Mouse (Mus musculus) intestine, embryonic 14.5 days (tissue): Measurements from ENCODE around the gene Usp43. TPM values are rescaled to one million over a fixed set of nuclear protein-coding genes. Genes with fewer than 3 reads are reported as not detected.

Source experiments
- ATAC-seq: fragments of 200-750 bp; cut with Nextera tagmentation; replicated peaks from 2 replicates; pipeline ENCODE4 v1.8.0; 2017; ENCODE audit warnings: low read depth, moderate number of reproducible peaks, moderate TSS enrichment, moderate library complexity; ENCODE audit not compliant: low FRiP score, low TSS enrichment
- DNase-seq: peaks from one replicate; pipeline ENCODE4 v3.0.0-alpha.2; 2018; ENCODE audit warnings: low spot score
- H3K27ac ChIP-seq: fragments of 300-500 bp; sonication (generic); 2 replicates; pipeline ENCODE4 v1.5.1; 2014; ENCODE audit warnings: low read depth, mild to moderate bottlenecking, control low read depth
- H3K27me3 ChIP-seq: fragments of 300-500 bp; sonication (generic); replicated peaks from 2 replicates; pipeline ENCODE4 v1.6.1; 2014; ENCODE audit warnings: low read length, control low read depth; ENCODE audit not compliant: control insufficient read depth, insufficient read depth
- H3K36me3 ChIP-seq: fragments of 300-500 bp; sonication (generic); 2 replicates; pipeline ENCODE4 v1.6.1; 2014; ENCODE audit warnings: low read length, control low read depth; ENCODE audit not compliant: control insufficient read depth, insufficient read depth
- H3K4me1 ChIP-seq: fragments of 300-500 bp; sonication (generic); replicated peaks from 2 replicates; pipeline ENCODE4 v1.6.1; 2014; ENCODE audit warnings: low read length, control low read depth, mixed read lengths; ENCODE audit not compliant: control insufficient read depth, insufficient read depth
- H3K4me2 ChIP-seq: fragments of 300-500 bp; sonication (generic); 2 replicates; pipeline ENCODE4 v1.6.1; 2014; ENCODE audit warnings: low read length
- H3K4me3 ChIP-seq: fragments of 300-500 bp; sonication (generic); 2 replicates; pipeline ENCODE4 v1.5.1; 2014; ENCODE audit warnings: low read depth, low read length, control low read depth, mixed read lengths
- H3K9ac ChIP-seq: fragments of 300-500 bp; sonication (generic); 2 replicates; pipeline ENCODE4 v1.6.1; 2014; ENCODE audit warnings: mild to moderate bottlenecking, low read length
- H3K9me3 ChIP-seq: fragments of 300-500 bp; sonication (generic); 2 replicates; pipeline ENCODE4 v1.6.1; 2016; ENCODE audit warnings: low read length, control low read depth; ENCODE audit not compliant: control insufficient read depth
- WGBS: fragments of 180-500 bp; shearing (Covaris S2); extraction: QIAGEN DNeasy Blood & Tissue Kit; methylation state at CpG from one replicate; pipeline ENCODE4 v1.1.7; 2014; 5-methylcytosine and 5-hydroxymethylcytosine counted together
- polyA plus RNA-seq: library from polyadenylated mRNA; unstranded; fragments of >200 nt; fragmentation: Nextera tagmentation; extraction: Ambion mirVana; gene quantifications from 2 replicates; pipeline ENCODE4 v1.2.1, GENCODE M21; 2014

Usp43 gene
- polyA plus RNA-seq, 1 experiment from 2014 or later: 5.4 TPM

- ATAC-seq (no peak), DNase-seq (no peak)
- Histone ChIP-seq H3K4me1 (no peaks in the 10 kb centered on the region), H3K36me3 (no peaks in the 10 kb centered on the region), H3K27ac (no peak overlapping the region), H3K27me3 (no peaks in the 10 kb centered on the region), H3K4me2 (no peak overlapping the region), H3K9me3 (no peaks in the 10 kb centered on the region), H3K9ac (no peak overlapping the region), H3K4me3 (no peak overlapping the region)
- 92% methylated on average over 1 of the region's 1 CpGs for WGBS
Measured at GRCm38 (mm10) chr11:67839810-67840209, 82.1 kb downstream of the Usp43 start.

GRCm38 (mm10) chr11:67835408-67836078 is 86.4 kb downstream of the Usp43 start:
- Histone ChIP-seq H3K9me3 (no peaks in the 10 kb centered on the region), H3K4me3 (no peak overlapping the region), H3K9ac (no peak overlapping the region), H3K4me1 (no peaks in the 10 kb centered on the region), H3K27ac (no peak overlapping the region), H3K4me2 (no peak overlapping the region), H3K27me3 (no peaks in the 10 kb centered on the region), H3K36me3 (no peaks in the 10 kb centered on the region)
- no peak for ATAC-seq
- DNase-seq: no peak
- 94% methylated on average over 10 of the region's 10 CpGs for WGBS

GRCm38 (mm10) chr11:67831820-67832219 is 90.1 kb downstream of the Usp43 start:
- no peak for ATAC-seq
- no peak for DNase-seq
- H3K4me1 ChIP-seq: peaks cover 7% of the 10 kb centered on the region; the same call in 1 of the 2 replicates
- WGBS: 72% methylated on average over 5 of the region's 5 CpGs
- no peak overlapping the region for H3K27ac ChIP-seq
- no peaks in the 10 kb centered on the region for H3K9me3 ChIP-seq
- no peak overlapping the region for H3K4me2 ChIP-seq
- H3K4me3 ChIP-seq: no peak overlapping the region
- no peaks in the 10 kb centered on the region for H3K36me3 ChIP-seq
- no peaks in the 10 kb centered on the region for H3K27me3 ChIP-seq
- no peak overlapping the region for H3K9ac ChIP-seq

DNA sequence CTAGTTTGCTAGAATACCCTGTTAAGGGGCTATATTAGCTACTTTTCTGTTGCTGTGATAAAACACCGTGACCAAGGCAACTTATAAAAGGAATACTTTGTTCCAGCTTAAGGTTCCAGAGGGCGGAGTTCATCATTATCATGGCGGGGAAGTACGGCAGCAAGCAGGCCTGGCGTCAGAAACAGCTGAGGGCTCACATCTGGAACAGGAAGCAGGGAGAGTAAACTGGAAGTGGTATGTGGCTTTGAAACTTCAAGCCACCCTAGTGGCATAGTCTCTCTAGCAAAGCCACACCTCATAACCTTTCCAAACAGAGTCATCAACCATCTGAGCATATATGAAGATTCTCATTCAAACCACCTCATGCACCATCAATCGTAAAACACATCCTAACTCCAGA is 92.4 kb downstream of the Usp43 start:
- no peak overlapping the region for H3K9ac ChIP-seq
- H3K9me3 ChIP-seq: no peaks in the 10 kb centered on the region
- DNase-seq (no peak), ATAC-seq (no peak)
- H3K4me1 ChIP-seq: peaks cover 7% of the 10 kb centered on the region; the same call in 1 of the 2 replicates
- H3K4me3 ChIP-seq: no peak overlapping the region
- no peak overlapping the region for H3K4me2 ChIP-seq
- no peaks in the 10 kb centered on the region for H3K27me3 ChIP-seq
- no peak overlapping the region for H3K27ac ChIP-seq
- no peaks in the 10 kb centered on the region for H3K36me3 ChIP-seq
- WGBS: 62% methylated on average over 6 of the region's 6 CpGs

- H3K36me3 ChIP-seq: no peaks in the 10 kb centered on the region
- 29% methylated on average over 12 of the region's 12 CpGs for WGBS
- 0 out of 2 replicates have a peak overlapping the region, but pooled peaks have one; percentile 13 for H3K4me2 ChIP-seq
Measured at GRCm38 (mm10) chr11:67828360-67829059, 93.4 kb downstream of the Usp43 start.

GRCm38 (mm10) chr11:67821560-67821959 is 100.4 kb downstream of the Usp43 start:
- H3K4me3 ChIP-seq: no peak overlapping the region
- H3K9me3 ChIP-seq: no peaks in the 10 kb centered on the region
- no peaks in the 10 kb centered on the region for H3K36me3 ChIP-seq
- DNase-seq (no peak), ATAC-seq (no peak)
- H3K9ac ChIP-seq: no peak overlapping the region
- no peak overlapping the region for H3K27ac ChIP-seq
- no peaks in the 10 kb centered on the region for H3K27me3 ChIP-seq
- H3K4me2 ChIP-seq: no peak overlapping the region
- H3K4me1 ChIP-seq: no peaks in the 10 kb centered on the region
- WGBS: 89% methylated on average over 6 of the region's 6 CpGs

More at GRCm38 (mm10) chr11:67828360-67829059, 93.4 kb downstream of the Usp43 start:
- Histone ChIP-seq H3K9ac (no peak overlapping the region), H3K27ac (no peak overlapping the region), H3K9me3 (no peaks in the 10 kb centered on the region), H3K27me3 (no peaks in the 10 kb centered on the region), H3K4me1 (peaks cover 7% of the 10 kb centered on the region; the same call in 1 of the 2 replicates), H3K4me3 (no peak overlapping the region)
- ATAC-seq (peak; percentile 27; the same call in 1 of the 2 replicates), DNase-seq (no peak)

GRCm38 (mm10) chr11:67820221-67820620 is 101.7 kb downstream of the Usp43 start:
- Histone ChIP-seq H3K4me1 (no peaks in the 10 kb centered on the region), H3K4me2 (no peak overlapping the region), H3K9ac (no peak overlapping the region), H3K27me3 (no peaks in the 10 kb centered on the region), H3K9me3 (no peaks in the 10 kb centered on the region), H3K36me3 (no peaks in the 10 kb centered on the region), H3K27ac (no peak overlapping the region), H3K4me3 (no peak overlapping the region)
- ATAC-seq: 0 out of 2 replicates have a peak, but pooled peaks have one; percentile 19
- peak; percentile 72 for DNase-seq
- WGBS: 25% methylated on average over 4 of the region's 4 CpGs

DNA sequence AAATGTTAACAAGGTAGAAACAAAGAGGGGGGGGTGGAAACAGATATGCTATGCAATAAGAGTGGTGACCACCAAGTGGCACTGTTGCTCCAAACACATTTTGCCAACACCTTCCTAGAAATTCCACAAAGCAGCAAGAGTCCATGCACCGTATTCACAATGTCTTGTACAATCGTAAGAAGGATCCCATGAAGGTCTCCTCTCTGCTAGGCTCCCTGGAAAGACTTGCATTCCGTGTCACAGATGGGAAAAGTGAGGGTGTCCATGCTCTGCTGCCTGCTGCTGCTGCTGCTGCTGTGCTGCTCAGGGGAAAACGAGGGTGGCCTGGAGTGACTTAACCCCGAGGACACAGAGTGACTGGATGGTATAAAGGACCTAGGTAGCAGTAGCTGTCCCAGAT is 102.3 kb downstream of the Usp43 start:
- ATAC-seq (no peak), DNase-seq (peak; percentile 71)
- H3K4me3 ChIP-seq: no peak overlapping the region
- no peaks in the 10 kb centered on the region for H3K27me3 ChIP-seq
- H3K4me2 ChIP-seq: no peak overlapping the region
- H3K36me3 ChIP-seq: no peaks in the 10 kb centered on the region
- 12% methylated on average over 5 of the region's 5 CpGs for WGBS
- no peak overlapping the region for H3K27ac ChIP-seq
- no peak overlapping the region for H3K9ac ChIP-seq
- no peaks in the 10 kb centered on the region for H3K9me3 ChIP-seq
- no peaks in the 10 kb centered on the region for H3K4me1 ChIP-seq
